Mouse (Mus musculus) kidney, embryonic 16.5 days (tissue): ENCODE results near the gene Pla2g4e. TPM values are rescaled to one million over a fixed set of nuclear protein-coding genes. Genes with fewer than 3 reads are reported as not detected.
"Not testable (repeated sequence)": the region's sequence is repeated elsewhere in the genome, so short reads cannot be mapped to it uniquely, and the experiment has no call there.

ENCODE experiments used
- ATAC-seq: fragments of 200-750 bp; cut with Nextera tagmentation; 2 replicates; pipeline ENCODE4 v1.8.0; 2017; ENCODE audit warnings: moderate TSS enrichment; ENCODE audit not compliant: low FRiP score, low TSS enrichment
- H3K27ac ChIP-seq: fragments of 300-500 bp; sonication (generic); 2 replicates; pipeline ENCODE4 v1.5.1; 2014; ENCODE audit warnings: low read length
- H3K27me3 ChIP-seq: fragments of 300-500 bp; sonication (generic); 2 replicates; pipeline ENCODE4 v1.6.1; 2014; ENCODE audit warnings: low read length, control low read depth, mixed read lengths; ENCODE audit not compliant: insufficient read depth
- H3K36me3 ChIP-seq: fragments of 300-500 bp; sonication (generic); 2 replicates; pipeline ENCODE4 v1.6.1; 2014; ENCODE audit warnings: low read length, control low read depth, mixed read lengths; ENCODE audit not compliant: insufficient read depth
- H3K4me1 ChIP-seq: fragments of 300-500 bp; sonication (generic); 2 replicates; pipeline ENCODE4 v1.6.1; 2014; ENCODE audit warnings: low read length, control low read depth, mixed read lengths; ENCODE audit not compliant: insufficient read depth
- H3K4me2 ChIP-seq: fragments of 300-500 bp; sonication (generic); replicated peaks from 2 replicates; pipeline ENCODE4 v1.6.1; 2014; ENCODE audit warnings: low read depth, low read length
- H3K4me3 ChIP-seq: fragments of 300-500 bp; sonication (generic); 2 replicates; pipeline ENCODE4 v1.5.1; 2014; ENCODE audit warnings: mild to moderate bottlenecking, low read length
- H3K9ac ChIP-seq: fragments of 300-500 bp; sonication (generic); replicated peaks from 2 replicates; pipeline ENCODE4 v1.6.1; 2014; ENCODE audit warnings: low read length
- H3K9me3 ChIP-seq: fragments of 300-500 bp; sonication (generic); 2 replicates; pipeline ENCODE4 v1.6.1; 2016; ENCODE audit warnings: low read length, control low read depth
- WGBS: fragments of 180-500 bp; shearing (Covaris S2); extraction: QIAGEN DNeasy Blood & Tissue Kit; methylation state at CpG from one replicate; pipeline ENCODE4 v1.1.7; 2014; 5-methylcytosine and 5-hydroxymethylcytosine counted together
- polyA plus RNA-seq: library from polyadenylated mRNA; unstranded; fragments of >200 nt; fragmentation: Nextera tagmentation; extraction: Ambion mirVana; gene quantifications from 2 replicates; pipeline ENCODE4 v1.2.1, GENCODE M21; 2015

Pla2g4e gene
- polyA plus RNA-seq, 1 experiment from 2014 or later: 0.05 TPM

DNA sequence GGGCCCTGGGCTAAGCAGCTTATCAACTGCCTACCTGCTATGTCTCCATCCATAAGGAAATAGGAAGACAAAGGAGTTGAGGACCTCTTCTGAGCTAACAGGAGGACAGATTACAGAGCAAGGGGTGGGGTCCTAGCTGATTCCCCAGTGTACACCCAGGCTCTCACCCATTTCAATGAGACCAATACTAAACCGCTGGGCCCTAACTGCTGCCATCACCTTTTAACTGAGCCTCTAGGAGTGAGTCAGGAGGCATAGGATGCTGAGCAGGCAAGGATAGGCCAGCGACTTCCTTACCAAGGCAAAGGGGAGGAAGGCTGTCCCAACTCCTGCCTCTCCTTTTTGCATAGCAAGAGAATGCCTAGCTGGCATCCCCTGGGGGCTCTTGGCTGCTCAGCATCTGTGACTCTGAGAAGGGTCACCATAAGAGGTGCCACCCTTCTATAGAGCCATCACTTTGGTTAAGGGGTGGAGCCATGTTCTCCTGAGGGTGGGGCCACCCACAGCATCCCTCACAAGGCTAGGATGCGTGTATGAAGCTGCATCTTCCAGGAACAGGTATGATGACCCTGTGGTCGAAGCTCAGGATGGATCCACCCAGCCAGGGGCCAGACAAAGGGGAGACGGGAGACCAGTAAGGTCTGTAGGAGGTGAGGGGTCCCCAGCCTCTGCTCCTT, 2.2 kb downstream of the Pla2g4e start:
- Histone ChIP-seq H3K4me2 (no peak overlapping the region), H3K27me3 (peaks cover 7% of the 10 kb centered on the region; the same call in 1 of the 2 replicates), H3K4me3 (no peak overlapping the region), H3K27ac (no peak overlapping the region), H3K4me1 (peaks cover 4% of the 10 kb centered on the region; the same call in 1 of the 2 replicates), H3K9ac (no peak overlapping the region), H3K36me3 (no peaks in the 10 kb centered on the region), H3K9me3 (no peaks in the 10 kb centered on the region)
- no peak for ATAC-seq
- 75% methylated on average over 5 of the region's 5 CpGs for WGBS

DNA sequence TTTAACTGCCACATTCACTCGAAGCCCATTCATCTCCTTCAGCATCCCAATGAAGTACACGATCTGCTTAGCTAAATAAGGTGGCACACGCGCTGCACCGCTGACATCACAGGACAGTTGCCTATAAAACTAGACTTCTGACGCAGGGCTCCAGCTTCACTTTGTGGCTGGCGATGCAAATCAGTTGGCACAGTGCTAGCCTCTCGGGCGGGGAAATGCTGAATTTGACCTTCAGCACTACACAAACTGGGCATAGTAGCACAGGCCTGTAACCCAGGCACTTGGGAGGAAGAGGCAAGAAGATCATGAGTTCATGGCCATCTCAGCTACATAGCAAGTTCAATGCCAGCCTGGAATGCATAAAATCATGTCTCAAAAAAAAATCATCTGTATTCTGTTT, 6.4 kb downstream of the Pla2g4e start:
- H3K27me3 ChIP-seq, H3K4me3 ChIP-seq, H3K9ac ChIP-seq, H3K4me1 ChIP-seq, ATAC-seq, H3K36me3 ChIP-seq, H3K9me3 ChIP-seq, H3K27ac ChIP-seq, H3K4me2 ChIP-seq: not testable (repeated sequence)
- WGBS: 84% methylated on average over 8 of the region's 9 CpGs

DNA sequence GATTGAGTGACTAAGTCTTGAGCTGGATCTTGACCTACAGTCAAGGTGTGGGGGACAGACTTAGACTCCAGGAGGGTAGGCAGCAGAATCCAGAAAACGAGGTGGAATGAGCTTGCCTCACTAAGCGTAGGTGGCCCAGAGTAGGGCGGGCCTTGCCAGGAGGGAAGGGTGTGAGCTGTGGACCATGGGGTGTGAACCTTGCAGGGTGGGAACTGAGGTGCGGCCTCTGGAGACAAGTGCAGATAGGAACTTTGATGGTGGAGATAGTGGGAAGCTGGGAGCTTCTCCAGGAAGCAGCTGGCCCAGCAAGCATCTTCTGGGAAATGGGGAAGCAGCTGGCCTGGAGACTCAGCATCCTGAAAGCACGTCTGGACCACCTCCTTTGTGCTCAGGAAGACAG, 7.4 kb downstream of the Pla2g4e start:
- WGBS: 77% methylated on average over 5 of the region's 5 CpGs

DNA sequence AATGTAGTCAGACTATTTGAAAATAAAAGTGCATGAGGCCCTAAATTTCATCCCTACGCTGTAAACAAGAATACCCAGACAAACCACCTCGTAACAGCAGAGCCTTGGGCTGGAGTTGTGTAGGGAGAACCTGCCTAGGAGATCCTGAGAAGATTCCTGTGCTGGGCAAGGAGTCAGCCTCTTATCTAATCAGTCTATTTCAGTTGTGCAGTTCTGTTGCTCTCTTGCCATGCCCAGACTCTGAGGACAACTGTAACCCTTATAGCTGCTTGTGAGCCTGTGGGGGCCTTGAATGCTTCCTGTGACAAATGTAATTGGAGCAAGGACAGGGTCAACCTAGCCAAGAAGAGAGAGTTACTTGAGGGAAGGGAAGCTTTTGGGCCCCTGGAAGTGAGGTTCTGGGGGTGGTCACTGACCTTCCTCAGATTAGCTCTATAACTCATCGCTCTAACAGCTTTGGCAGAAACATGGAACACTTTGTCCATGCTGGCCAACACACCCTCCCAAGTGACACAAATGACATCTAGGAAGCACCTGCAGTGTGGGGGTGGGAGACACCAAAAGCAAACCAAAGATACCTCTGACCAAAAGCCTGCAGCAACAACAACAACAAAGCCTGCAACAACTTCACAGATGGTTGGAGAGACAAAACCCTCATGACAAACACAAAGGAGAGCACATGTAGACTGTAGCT, 9.0 kb downstream of the Pla2g4e start:
- Histone ChIP-seq H3K9me3 (no peaks in the 10 kb centered on the region), H3K4me2 (no peak overlapping the region), H3K4me1 (no peaks in the 10 kb centered on the region), H3K36me3 (no peaks in the 10 kb centered on the region), H3K27me3 (no peaks in the 10 kb centered on the region), H3K27ac (no peak overlapping the region), H3K9ac (no peak overlapping the region), H3K4me3 (no peak overlapping the region)
- ATAC-seq: no peak
- WGBS: 82% methylated on average over 3 of the region's 3 CpGs

More for the DNA sequence above, 7.4 kb downstream of the Pla2g4e start:
- no peak overlapping the region for H3K27ac ChIP-seq
- H3K4me3 ChIP-seq: no peak overlapping the region
- ATAC-seq: no peak
- H3K4me2 ChIP-seq: no peak overlapping the region
- H3K9ac ChIP-seq: no peak overlapping the region
- H3K27me3 ChIP-seq: no peaks in the 10 kb centered on the region
- H3K9me3 ChIP-seq: no peaks in the 10 kb centered on the region
- no peaks in the 10 kb centered on the region for H3K4me1 ChIP-seq
- no peaks in the 10 kb centered on the region for H3K36me3 ChIP-seq

DNA sequence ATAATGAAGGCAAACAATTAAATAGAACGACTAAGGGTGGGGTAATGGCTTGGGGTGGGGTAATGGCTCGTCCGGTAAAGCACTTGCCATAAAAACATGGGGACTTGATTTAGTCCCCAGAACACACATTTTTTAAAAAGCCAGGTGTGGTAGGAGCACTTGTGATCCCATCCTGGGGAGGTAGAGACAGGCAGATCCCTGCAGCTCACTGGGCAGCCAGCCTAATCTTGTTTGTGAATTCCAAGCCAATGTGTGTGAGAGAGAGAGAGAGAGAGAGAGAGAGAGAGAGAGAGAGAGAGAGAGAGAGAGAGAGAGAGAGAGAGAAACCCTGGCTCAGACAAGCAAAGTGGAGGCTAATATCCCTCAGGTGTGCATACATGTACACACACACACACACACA, 9.8 kb downstream of the Pla2g4e start:
- H3K4me1 ChIP-seq: no peaks in the 10 kb centered on the region
- H3K4me2 ChIP-seq: no peak overlapping the region
- WGBS: 58% methylated on average over 3 of the region's 3 CpGs
- no peaks in the 10 kb centered on the region for H3K9me3 ChIP-seq
- H3K27ac ChIP-seq: no peak overlapping the region
- no peak for ATAC-seq
- H3K4me3 ChIP-seq: no peak overlapping the region
- no peak overlapping the region for H3K9ac ChIP-seq
- no peaks in the 10 kb centered on the region for H3K36me3 ChIP-seq
- H3K27me3 ChIP-seq: no peaks in the 10 kb centered on the region

DNA sequence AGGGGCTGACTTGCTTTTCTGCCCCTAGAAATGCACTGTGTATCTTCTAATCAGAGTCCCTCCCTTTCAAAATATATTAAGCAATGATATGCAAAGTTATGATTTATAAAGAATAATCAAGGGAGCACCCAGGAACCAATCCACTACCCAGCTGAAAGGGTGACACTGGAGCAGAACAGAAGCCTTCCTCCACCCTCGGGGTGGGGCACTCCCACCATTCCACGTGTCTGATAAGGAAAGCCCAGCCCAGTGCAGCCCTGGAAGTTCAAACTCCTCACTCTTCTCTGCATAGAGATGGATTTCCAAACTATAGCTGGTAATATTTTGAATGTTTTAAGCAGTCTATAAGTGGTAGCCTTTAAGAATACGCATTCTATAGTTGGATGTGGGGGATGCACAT, 13.5 kb downstream of the Pla2g4e start:
- ATAC-seq: no peak

DNA sequence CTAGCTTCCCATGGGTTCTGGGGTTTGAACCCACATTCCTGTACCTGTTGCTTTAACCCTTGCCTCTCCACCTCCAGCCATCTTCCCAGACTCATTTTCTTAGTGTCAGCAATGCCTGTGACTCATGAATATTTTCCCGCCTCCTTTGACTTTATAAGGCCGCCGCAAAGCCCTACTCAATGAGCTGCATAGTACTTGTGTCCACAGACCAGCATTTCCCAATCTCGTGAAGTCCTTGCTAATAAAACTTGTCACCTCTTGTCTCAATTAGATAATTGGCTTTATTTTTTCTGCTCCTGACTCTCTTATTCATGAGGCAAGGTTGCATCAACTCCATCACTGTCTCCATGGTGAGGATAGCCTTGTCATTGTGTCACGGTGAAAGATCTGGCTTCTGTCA, 30.5 kb downstream of the Pla2g4e start:
- Histone ChIP-seq H3K27ac (no peak overlapping the region), H3K9me3 (no peaks in the 10 kb centered on the region), H3K4me1 (no peaks in the 10 kb centered on the region), H3K4me3 (no peak overlapping the region), H3K36me3 (no peaks in the 10 kb centered on the region), H3K27me3 (no peaks in the 10 kb centered on the region), H3K9ac (no peak overlapping the region), H3K4me2 (no peak overlapping the region)
- 94% methylated on average over 5 of the region's 5 CpGs for WGBS
- ATAC-seq: no peak

More for the DNA sequence above, 13.5 kb downstream of the Pla2g4e start:
- Histone ChIP-seq H3K36me3 (no peaks in the 10 kb centered on the region), H3K4me3 (no peak overlapping the region), H3K9me3 (no peaks in the 10 kb centered on the region), H3K27me3 (no peaks in the 10 kb centered on the region), H3K4me1 (no peaks in the 10 kb centered on the region), H3K27ac (no peak overlapping the region), H3K4me2 (no peak overlapping the region), H3K9ac (no peak overlapping the region)
- 54% methylated on average over 3 of the region's 3 CpGs for whole genome bisulfite sequencing

DNA sequence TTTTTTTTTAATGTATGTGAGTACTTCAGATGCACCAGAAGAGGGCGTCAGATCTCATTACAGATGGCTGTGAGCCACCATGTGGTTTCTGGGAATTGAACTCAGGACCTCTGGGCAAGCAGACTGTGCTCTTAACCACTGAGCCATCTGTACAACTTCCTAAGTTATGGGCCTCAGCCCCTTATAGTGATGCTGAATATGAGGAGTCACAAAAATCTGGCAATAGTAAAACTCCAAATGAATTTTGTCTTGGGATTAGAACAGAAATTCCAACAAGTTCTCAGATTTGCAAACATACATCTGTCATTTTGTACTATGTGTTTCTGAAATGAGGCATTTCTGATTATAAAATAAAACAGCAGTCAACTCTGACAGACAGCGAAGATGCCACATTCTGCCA, 33.7 kb downstream of the Pla2g4e start:
- Histone ChIP-seq H3K27me3 (no peaks in the 10 kb centered on the region), H3K9ac (no peak overlapping the region), H3K36me3 (no peaks in the 10 kb centered on the region), H3K4me2 (no peak overlapping the region), H3K9me3 (no peaks in the 10 kb centered on the region), H3K4me3 (no peak overlapping the region), H3K4me1 (no peaks in the 10 kb centered on the region), H3K27ac (no peak overlapping the region)
- 61% methylated on average over 2 of the region's 2 CpGs for WGBS
- no peak for ATAC-seq

DNA sequence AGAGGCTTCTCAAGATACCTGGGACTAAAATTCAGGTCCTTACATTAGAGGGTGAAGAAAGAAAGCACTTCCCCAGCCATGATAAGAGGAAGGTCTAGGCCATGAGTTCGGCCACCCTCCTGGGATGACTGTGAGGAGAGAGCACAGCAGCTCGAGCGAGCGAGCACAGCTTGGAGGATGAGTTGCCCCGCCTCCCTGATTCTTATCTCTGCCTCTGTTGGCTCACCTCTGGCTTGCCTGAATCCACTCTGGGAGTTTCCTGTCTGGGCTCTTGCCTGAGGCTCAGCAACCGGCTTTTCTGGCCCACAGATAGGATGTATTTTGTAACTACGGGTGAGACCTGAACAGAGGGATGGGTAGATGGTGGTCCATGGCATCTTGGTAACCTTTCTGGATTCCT, 37.2 kb downstream of the Pla2g4e start:
- no peaks in the 10 kb centered on the region for H3K4me1 ChIP-seq
- no peak overlapping the region for H3K9ac ChIP-seq
- no peak overlapping the region for H3K4me2 ChIP-seq
- 48% methylated on average over 7 of the region's 7 CpGs for WGBS
- H3K27ac ChIP-seq: no peak overlapping the region
- H3K9me3 ChIP-seq: no peaks in the 10 kb centered on the region
- no peak overlapping the region for H3K4me3 ChIP-seq
- H3K27me3 ChIP-seq: no peaks in the 10 kb centered on the region
- no peak for ATAC-seq
- H3K36me3 ChIP-seq: no peaks in the 10 kb centered on the region

DNA sequence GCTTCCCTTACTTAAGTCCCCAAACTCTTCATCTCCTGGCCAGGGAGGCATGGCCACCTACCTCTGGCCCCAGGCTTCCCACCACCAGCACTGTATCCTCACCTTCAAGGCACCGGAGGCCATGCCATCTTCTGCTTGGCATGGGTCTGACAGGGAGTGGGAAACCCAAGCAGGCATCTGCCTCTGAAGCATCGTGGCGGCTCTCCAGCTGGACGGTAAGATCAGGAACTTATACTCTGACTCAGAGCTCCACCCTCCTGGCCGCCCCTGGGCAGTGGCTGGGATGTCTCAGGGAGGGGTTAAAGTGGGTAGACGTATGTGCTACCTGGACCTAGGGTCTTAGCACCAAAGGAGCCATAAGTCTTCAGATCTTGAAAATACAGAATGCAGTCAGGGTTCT, 38.1 kb downstream of the Pla2g4e start:
- no peak overlapping the region for H3K27ac ChIP-seq
- H3K9ac ChIP-seq: no peak overlapping the region
- H3K27me3 ChIP-seq: no peaks in the 10 kb centered on the region
- no peak overlapping the region for H3K4me2 ChIP-seq
- H3K4me3 ChIP-seq: no peak overlapping the region
- WGBS: 71% methylated on average over 6 of the region's 6 CpGs
- H3K4me1 ChIP-seq: no peaks in the 10 kb centered on the region
- ATAC-seq: no peak
- no peaks in the 10 kb centered on the region for H3K9me3 ChIP-seq
- no peaks in the 10 kb centered on the region for H3K36me3 ChIP-seq
